Mouse (Mus musculus) forebrain, postnatal 0 days (tissue): Measurements from ENCODE around the gene Higd1c. TPM values are rescaled to one million over a fixed set of nuclear protein-coding genes. Genes with fewer than 3 reads are reported as not detected.
"Not testable (repeated sequence)": the region's sequence is repeated elsewhere in the genome, so short reads cannot be mapped to it uniquely, and the experiment has no call there.

ENCODE experiments used
- ATAC-seq: fragments of 200-750 bp; cut with Nextera tagmentation; 2 replicates; pipeline ENCODE4 v1.8.0; 2017; ENCODE audit warnings: mild to moderate bottlenecking, moderate library complexity
- DNase-seq: peaks from one replicate; pipeline ENCODE4 v3.0.0-alpha.2; 2015
- H3K27ac ChIP-seq: fragments of 300-500 bp; sonication (generic); 2 replicates; pipeline ENCODE4 v1.5.1; 2014; ENCODE audit warnings: low read depth, mild to moderate bottlenecking, antibody characterized with exemption, low read length, moderate library complexity, mixed read lengths
- H3K27me3 ChIP-seq: fragments of 300-500 bp; sonication (generic); 2 replicates; pipeline ENCODE4 v1.6.1; 2014; ENCODE audit warnings: mild to moderate bottlenecking, low read length, mixed read lengths; ENCODE audit not compliant: insufficient read depth
- H3K36me3 ChIP-seq: fragments of 300-500 bp; sonication (generic); 2 replicates; pipeline ENCODE4 v1.6.1; 2014; ENCODE audit warnings: mild to moderate bottlenecking, moderate library complexity; ENCODE audit not compliant: insufficient read depth
- H3K4me1 ChIP-seq: fragments of 300-500 bp; sonication (generic); 2 replicates; pipeline ENCODE4 v1.6.1; 2014; ENCODE audit warnings: antibody characterized with exemption; ENCODE audit not compliant: insufficient read depth
- H3K4me2 ChIP-seq: fragments of 300-500 bp; sonication (generic); 2 replicates; pipeline ENCODE4 v1.6.1; 2014; ENCODE audit warnings: low read depth, mild to moderate bottlenecking, moderate library complexity
- H3K4me3 ChIP-seq: fragments of 300-500 bp; sonication (generic); 2 replicates; pipeline ENCODE4 v1.5.1; 2014; ENCODE audit warnings: low read depth, low read length, mixed read lengths
- H3K9ac ChIP-seq: fragments of 300-500 bp; sonication (generic); 2 replicates; pipeline ENCODE4 v1.6.1; 2014; ENCODE audit warnings: mild to moderate bottlenecking
- H3K9me3 ChIP-seq: fragments of 300-500 bp; sonication (generic); 2 replicates; pipeline ENCODE4 v1.6.1; 2016; ENCODE audit warnings: low read length
- CTCF ChIP-seq: sonication (generic); IDR thresholded peaks from 2 replicates; pipeline ENCODE4 v1.5.1; 2016; ENCODE audit warnings: antibody characterized with exemption, control low read depth, low read depth
- WGBS: fragments of 180-500 bp; shearing (Covaris S2); extraction: QIAGEN DNeasy Blood & Tissue Kit; methylation state at CpG from one replicate; pipeline ENCODE4 v1.1.7; 2014; 5-methylcytosine and 5-hydroxymethylcytosine counted together
- polyA plus RNA-seq: library from polyadenylated mRNA; unstranded; fragments of >200 nt; fragmentation: Nextera tagmentation; extraction: Ambion mirVana; gene quantifications from 2 replicates; pipeline ENCODE4 v1.2.1, GENCODE M21; 2015
- total RNA-seq: library from RNA; depleted of rRNA; stranded (reverse); fragments of >200 nt; gene quantifications from 2 replicates; pipeline ENCODE4 v1.2.3, GENCODE M21; 2014; rRNA removed

Higd1c gene
- total RNA-seq, result not detected in 2 replicates
- polyA plus RNA-seq, result not detected in 2 replicates

DNA sequence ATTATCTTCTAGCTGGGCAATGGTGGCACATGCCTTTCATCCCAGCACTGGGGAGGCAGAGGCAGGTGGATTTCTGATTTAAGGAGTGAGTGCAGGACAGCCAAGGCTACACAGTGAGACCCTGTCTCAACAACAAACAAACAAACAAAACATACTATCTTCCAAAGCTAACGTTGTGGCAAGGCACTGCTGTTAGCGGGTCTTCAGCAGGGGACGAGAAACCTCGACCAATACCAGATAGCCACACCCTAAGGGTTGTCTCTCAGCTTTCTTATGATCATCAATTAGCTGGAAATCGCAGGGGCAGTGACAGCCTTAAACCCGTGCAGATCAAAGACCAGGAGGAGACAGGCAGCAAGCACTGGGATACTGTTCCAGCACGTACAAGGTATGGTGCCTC lies at the start of gene Higd1c:
Gene Higd1c (plus strand): TSS at position 301 of the 400 bp plus-strand sequence.
- Histone ChIP-seq H3K9me3 (no peaks in the 10 kb centered on the region), H3K9ac (no peak within 1 kb of the TSS), H3K36me3 (no peaks in the 10 kb centered on the region), H3K4me1 (no peaks in the 10 kb centered on the region), H3K27me3 (no peaks in the 10 kb centered on the region), H3K27ac (no peak within 1 kb of the TSS), H3K4me2 (no peak within 1 kb of the TSS), H3K4me3 (no peak within 1 kb of the TSS)
- ATAC-seq (no peak), DNase-seq (no peak)
- WGBS, result 74% methylated on average over 7 of the region's 7 CpGs
- TF ChIP-seq CTCF, result no peak

DNA sequence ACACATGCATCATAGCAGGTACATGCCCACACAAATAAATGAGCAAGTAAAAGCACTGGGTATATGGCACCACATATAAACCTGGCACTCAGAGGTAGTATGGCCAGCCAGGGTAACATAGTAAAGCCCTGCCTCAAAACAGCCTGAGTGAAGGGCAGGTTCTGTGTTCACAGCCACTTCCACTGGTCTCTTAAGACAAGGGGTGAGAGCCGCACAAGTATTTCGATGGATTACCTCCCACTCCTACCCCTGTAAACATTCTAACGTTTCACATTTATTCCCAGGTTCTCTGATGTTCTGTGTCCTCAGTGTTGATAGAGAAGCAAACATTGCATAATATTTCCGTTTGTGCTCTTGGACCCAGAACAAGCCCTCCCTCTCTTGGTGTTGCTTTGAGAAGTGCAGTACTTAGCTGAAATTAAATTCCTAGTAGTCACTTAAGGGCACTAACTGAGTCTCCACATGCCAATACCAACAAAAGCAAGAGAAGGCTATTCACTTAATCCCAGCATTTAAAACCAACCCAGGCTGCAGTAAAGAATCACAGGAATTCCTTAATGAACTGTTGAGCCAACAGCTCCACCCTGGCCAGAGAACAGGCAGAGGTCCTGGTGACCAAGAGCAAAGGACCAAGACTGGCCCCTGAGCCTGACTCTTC lies 46.2 kb upstream of the Higd1c start:
- not testable (repeated sequence) for H3K36me3 ChIP-seq, DNase-seq, H3K9ac ChIP-seq, H3K9me3 ChIP-seq, H3K27me3 ChIP-seq, H3K4me3 ChIP-seq, H3K4me1 ChIP-seq, H3K27ac ChIP-seq, ATAC-seq, H3K4me2 ChIP-seq
- WGBS, result 40% methylated on average over 4 of the region's 4 CpGs

DNA sequence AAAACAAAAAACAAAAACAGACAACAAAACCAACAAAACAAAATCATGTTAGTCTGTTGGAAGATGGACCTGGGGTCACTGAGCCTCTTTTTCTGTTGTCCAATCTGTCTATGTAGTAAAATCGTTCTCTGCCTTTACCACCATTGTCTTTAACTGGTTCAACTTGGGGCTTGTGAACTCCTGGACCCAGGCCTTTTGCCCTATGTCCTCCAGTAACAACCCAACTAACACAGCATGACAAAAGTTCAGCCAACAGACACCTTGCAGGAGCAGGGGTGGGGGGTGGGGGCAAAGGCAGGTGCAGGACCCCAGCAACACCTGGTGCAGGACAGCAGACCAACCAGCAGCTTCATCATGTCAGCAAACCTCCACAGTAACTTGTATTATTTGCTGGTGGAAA lies 44.5 kb upstream of the Higd1c start:
- no peaks in the 10 kb centered on the region for H3K27me3 ChIP-seq
- no peak for ATAC-seq
- H3K4me2 ChIP-seq, result no peak overlapping the region
- H3K4me3 ChIP-seq, result no peak overlapping the region
- no peak for TF ChIP-seq CTCF
- WGBS, result 73% methylated on average over 1 of the region's 1 CpGs
- no peak overlapping the region for H3K9ac ChIP-seq
- no peaks in the 10 kb centered on the region for H3K4me1 ChIP-seq
- no peaks in the 10 kb centered on the region for H3K36me3 ChIP-seq
- DNase-seq, result no peak
- no peaks in the 10 kb centered on the region for H3K9me3 ChIP-seq
- H3K27ac ChIP-seq, result no peak overlapping the region

DNA sequence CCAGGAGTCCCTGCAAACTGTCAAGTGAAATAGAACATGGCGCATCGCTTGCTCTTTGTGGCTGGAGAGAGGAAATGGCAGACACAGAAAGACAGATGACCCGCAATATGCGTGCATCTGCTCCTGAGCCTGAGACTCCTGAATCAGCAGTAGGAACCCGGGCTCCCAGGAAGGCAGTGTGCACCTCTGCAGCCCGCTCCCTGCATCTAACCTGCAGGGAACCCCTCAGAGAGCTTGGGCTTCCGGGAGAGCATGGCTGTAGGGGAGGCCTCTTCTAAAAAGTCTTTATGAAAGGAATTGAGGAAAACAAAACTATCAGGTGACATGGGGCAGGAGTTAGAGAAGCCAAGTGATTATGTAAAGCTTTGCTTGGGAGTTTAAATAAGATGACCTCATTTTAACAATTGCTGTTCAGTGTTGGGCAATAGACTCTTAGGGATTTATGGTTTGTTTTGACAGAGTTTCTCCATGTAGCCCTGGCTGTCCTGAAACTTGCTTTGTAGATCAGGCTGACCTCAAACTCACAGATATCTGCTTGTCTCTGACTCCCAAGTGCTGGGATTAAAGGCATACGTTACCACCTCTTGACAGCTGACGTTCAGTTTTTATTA lies 43.9 kb upstream of the Higd1c start:
- DNase-seq (no peak), ATAC-seq (no peak)
- no peak overlapping the region for H3K4me2 ChIP-seq
- no peak overlapping the region for H3K9ac ChIP-seq
- H3K9me3 ChIP-seq, result no peaks in the 10 kb centered on the region
- no peaks in the 10 kb centered on the region for H3K4me1 ChIP-seq
- no peak overlapping the region for H3K4me3 ChIP-seq
- no peak overlapping the region for H3K27ac ChIP-seq
- no peaks in the 10 kb centered on the region for H3K36me3 ChIP-seq
- H3K27me3 ChIP-seq, result no peaks in the 10 kb centered on the region
- WGBS, result 73% methylated on average over 9 of the region's 9 CpGs
- TF ChIP-seq CTCF, result no peak

- no peaks in the 10 kb centered on the region for H3K9me3 ChIP-seq
- H3K4me1 ChIP-seq, result no peaks in the 10 kb centered on the region
- TF ChIP-seq CTCF, result 0 out of 2 replicates have a peak, but pooled peaks have one; percentile 11
- DNase-seq (no peak), ATAC-seq (no peak)
- no peak overlapping the region for H3K4me2 ChIP-seq
- H3K4me3 ChIP-seq, result no peak overlapping the region
- 59% methylated on average over 5 of the region's 5 CpGs for WGBS
- H3K27ac ChIP-seq, result no peak overlapping the region
- no peaks in the 10 kb centered on the region for H3K27me3 ChIP-seq
- H3K36me3 ChIP-seq, result no peaks in the 10 kb centered on the region
- H3K9ac ChIP-seq, result no peak overlapping the region
These were observed 43.2 kb upstream of the Higd1c start for GRCm38 (mm10) chr15:100321134-100321533.

DNA sequence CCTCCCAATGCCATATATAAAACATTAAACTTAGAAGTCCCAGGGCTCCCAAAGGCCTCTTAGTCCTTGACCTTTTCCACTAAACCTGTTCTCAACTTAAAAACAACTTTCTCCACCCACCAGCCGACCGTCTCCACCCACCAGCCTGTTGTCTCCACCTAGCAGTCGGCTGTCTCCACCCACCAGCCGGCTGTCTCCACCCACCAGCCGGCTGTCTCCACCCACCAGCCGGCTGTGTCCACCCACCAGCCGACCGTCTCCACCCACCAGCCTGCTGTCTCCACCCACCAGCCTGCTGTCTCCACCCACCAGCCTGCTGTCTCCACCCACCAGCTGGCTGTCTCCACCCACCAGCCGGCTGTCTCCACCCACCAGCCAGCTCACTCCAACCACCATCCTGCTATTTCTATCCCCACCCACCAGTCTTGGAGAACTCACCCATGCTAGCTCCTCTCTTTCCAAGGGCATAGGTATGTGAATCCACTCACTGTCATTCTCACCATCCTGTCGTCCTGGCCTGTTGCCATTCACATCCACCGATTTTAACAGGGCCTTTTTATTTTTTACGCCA lies 40.2 kb upstream of the Higd1c start:
- Histone ChIP-seq H3K4me3 (no peak overlapping the region), H3K4me2 (no peak overlapping the region), H3K36me3 (no peaks in the 10 kb centered on the region), H3K9ac (no peak overlapping the region), H3K27ac (no peak overlapping the region), H3K4me1 (no peaks in the 10 kb centered on the region), H3K9me3 (no peaks in the 10 kb centered on the region), H3K27me3 (no peaks in the 10 kb centered on the region)
- 71% methylated on average over 12 of the region's 12 CpGs for WGBS
- no peak for TF ChIP-seq CTCF
- no peak for ATAC-seq
- no peak for DNase-seq

GRCm38 (mm10) chr15:100325235-100325634 lies 39.1 kb upstream of the Higd1c start:
- no peaks in the 10 kb centered on the region for H3K36me3 ChIP-seq
- no peaks in the 10 kb centered on the region for H3K27me3 ChIP-seq
- DNase-seq (no peak), ATAC-seq (no peak)
- no peaks in the 10 kb centered on the region for H3K9me3 ChIP-seq
- H3K4me1 ChIP-seq, result no peaks in the 10 kb centered on the region
- H3K27ac ChIP-seq, result no peak overlapping the region
- TF ChIP-seq CTCF, result no peak
- WGBS, result 90% methylated on average over 3 of the region's 3 CpGs
- H3K9ac ChIP-seq, result no peak overlapping the region
- no peak overlapping the region for H3K4me2 ChIP-seq
- H3K4me3 ChIP-seq, result no peak overlapping the region

GRCm38 (mm10) chr15:100328089-100328488 lies 36.3 kb upstream of the Higd1c start:
- not testable (repeated sequence) for DNase-seq, H3K27ac ChIP-seq, H3K4me2 ChIP-seq, H3K27me3 ChIP-seq, ATAC-seq, H3K4me3 ChIP-seq, H3K4me1 ChIP-seq, H3K9me3 ChIP-seq, H3K9ac ChIP-seq, H3K36me3 ChIP-seq
- WGBS, result 62% methylated on average over 3 of the region's 4 CpGs

- not testable (repeated sequence) for DNase-seq, H3K27ac ChIP-seq, ATAC-seq, H3K9me3 ChIP-seq, H3K36me3 ChIP-seq, H3K9ac ChIP-seq, H3K4me1 ChIP-seq, H3K4me3 ChIP-seq, H3K4me2 ChIP-seq, H3K27me3 ChIP-seq
- 52% methylated on average over 10 of the region's 10 CpGs for WGBS
These were observed 35.0 kb upstream of the Higd1c start for GRCm38 (mm10) chr15:100329336-100329735.
